Mouse (Mus musculus) testis, adult 2 months (tissue): ENCODE results near the gene Agap1.

Experiments used
- CTCF ChIP-seq: fragments of 200-500 bp; IDR thresholded peaks from 2 replicates; pipeline ENCODE4 v1.5.1; 2012; ENCODE audit warnings: low read depth, mild to moderate bottlenecking, inconsistent platforms, low read length, moderate library complexity; ENCODE audit not compliant: control insufficient read depth, insufficient read depth, insufficient replicate concordance
- POLR2A ChIP-seq: fragments of 200-500 bp; IDR thresholded peaks from 2 replicates; pipeline ENCODE4 v1.6.1; 2012; ENCODE audit warnings: low read depth, mild to moderate bottlenecking, inconsistent platforms, low read length, moderate library complexity; ENCODE audit not compliant: control insufficient read depth

GRCm38 (mm10) chr1:89627650-89628049, 173.0 kb downstream of the Agap1 start:
- peak; percentile 51; the same call in 1 of the 2 replicates for TF ChIP-seq CTCF
- no peak for TF ChIP-seq POLR2A
